Mouse (Mus musculus) megakaryocyte, embryonic 14.5 days (primary cell): Measurements from ENCODE around the gene Kcnh4. TPM values are rescaled to one million over a fixed set of nuclear protein-coding genes. Genes with fewer than 3 reads are reported as not detected.

Experiments
- H3K27me3 ChIP-seq: replicated peaks from 2 replicates; pipeline ENCODE3; 2012; ENCODE audit warnings: inconsistent platforms
- H3K36me3 ChIP-seq: replicated peaks from 2 replicates; pipeline ENCODE3; 2012; ENCODE audit warnings: low read length, inconsistent platforms, mixed read lengths
- H3K4me1 ChIP-seq: 2 replicates; pipeline ENCODE4 v1.6.1; 2012; ENCODE audit warnings: inconsistent platforms
- H3K4me3 ChIP-seq: replicated peaks from 2 replicates; pipeline ENCODE3; 2012; ENCODE audit warnings: moderate library complexity, mild to moderate bottlenecking, inconsistent platforms
- H3K9me3 ChIP-seq: 2 replicates; pipeline ENCODE4 v1.6.1; 2012; ENCODE audit warnings: inconsistent platforms
- FLI1 ChIP-seq: IDR thresholded peaks from 2 replicates; pipeline ENCODE4 v1.6.1; 2012; ENCODE audit warnings: low read length, inconsistent platforms, mixed read lengths
- GATA1 ChIP-seq: IDR thresholded peaks from 3 replicates; pipeline ENCODE4 v1.6.1; 2012; ENCODE audit warnings: mixed read lengths, low read length, inconsistent platforms, borderline replicate concordance
- polyA plus RNA-seq: library from polyadenylated mRNA; stranded (reverse); fragments of >175 nt; gene quantifications from 2 replicates; pipeline ENCODE4 v1.2.3, GENCODE M21; 2012; ENCODE audit warnings: low replicate concordance; ENCODE audit not compliant: insufficient read depth

Kcnh4 gene
- polyA plus RNA-seq, 1 experiment = not detected

DNA sequence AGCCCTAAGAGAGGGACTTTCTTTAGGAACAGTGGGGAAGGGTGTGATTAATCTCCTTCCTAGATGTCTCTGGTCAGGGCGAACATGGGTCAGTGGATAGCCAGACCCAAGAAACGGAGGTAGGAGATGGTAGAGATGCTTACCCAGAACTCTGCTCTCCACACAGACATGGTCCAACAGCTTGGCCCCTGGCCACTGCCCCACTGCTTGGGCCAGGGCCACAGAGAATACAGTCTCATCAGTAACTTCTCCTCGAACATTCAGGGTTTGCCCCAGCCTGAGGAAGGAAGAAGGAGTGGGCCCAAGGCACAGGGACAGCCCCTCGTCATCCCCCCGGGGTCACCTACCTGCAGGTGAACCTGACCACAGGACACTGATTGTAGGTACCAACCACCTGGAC, 8.1 kb upstream of the Kcnh4 start:
- peaks cover 12% of the 10 kb centered on the region for H3K36me3 ChIP-seq
- no peak for TF ChIP-seq GATA1
- TF ChIP-seq FLI1 = no peak
- H3K4me3 ChIP-seq = no peak overlapping the region
- peaks cover 34% of the 10 kb centered on the region for H3K4me1 ChIP-seq
- peaks cover 21% of the 10 kb centered on the region for H3K27me3 ChIP-seq
- H3K9me3 ChIP-seq = no peaks in the 10 kb centered on the region

- Histone ChIP-seq H3K36me3 (peaks cover 12% of the 10 kb centered on the region), H3K27me3 (peaks cover 32% of the 10 kb centered on the region), H3K9me3 (no peaks in the 10 kb centered on the region), H3K4me1 (peaks cover 36% of the 10 kb centered on the region), H3K4me3 (no peak overlapping the region)
- TF ChIP-seq GATA1 = no peak
- no peak for TF ChIP-seq FLI1
Measured at GRCm38 (mm10) chr11:100766726-100767125, 7.0 kb upstream of the Kcnh4 start.

GRCm38 (mm10) chr11:100762831-100763230, 3.1 kb upstream of the Kcnh4 start, which contains the start of gene Hcrt:
Hcrt (minus strand) TSS chr11:100762931.
- H3K9me3 ChIP-seq = no peaks in the 10 kb centered on the region
- peaks cover 7% of the 10 kb centered on the region for H3K36me3 ChIP-seq
- peak within 1 kb of the TSS; percentile 91 for H3K4me3 ChIP-seq
- H3K27me3 ChIP-seq = peaks cover 66% of the 10 kb centered on the region
- TF ChIP-seq FLI1 = no peak
- no peak for TF ChIP-seq GATA1
- H3K4me1 ChIP-seq = peaks cover 47% of the 10 kb centered on the region

DNA sequence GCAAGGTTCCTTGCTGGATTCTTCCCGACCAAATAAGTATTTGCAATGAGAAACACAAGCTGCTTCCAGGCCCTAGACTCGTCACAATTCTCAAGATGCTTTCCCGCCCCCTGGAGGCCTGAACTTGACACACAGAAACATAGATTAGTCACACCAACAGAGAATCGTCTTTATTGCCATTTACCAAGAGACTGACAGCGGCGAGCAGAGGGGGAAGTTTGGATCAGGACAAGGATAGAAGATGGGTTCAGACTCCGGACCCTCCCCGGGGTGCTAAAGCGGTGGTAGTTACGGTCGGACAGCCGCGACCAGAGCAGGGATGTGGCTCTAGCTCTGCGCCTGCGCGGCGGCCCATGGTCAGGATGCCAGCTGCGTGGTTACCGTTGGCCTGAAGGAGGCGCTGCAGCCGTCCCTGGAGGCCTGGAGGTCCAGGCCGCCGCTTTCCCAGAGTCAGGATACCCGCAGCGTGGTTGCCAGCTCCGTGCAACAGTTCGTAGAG, 1.9 kb upstream of the Kcnh4 start:
- Histone ChIP-seq H3K4me1 (peaks cover 37% of the 10 kb centered on the region), H3K27me3 (peaks cover 74% of the 10 kb centered on the region), H3K4me3 (peak overlapping the region; percentile 91), H3K9me3 (no peaks in the 10 kb centered on the region), H3K36me3 (peaks cover 3% of the 10 kb centered on the region)
- TF ChIP-seq GATA1 (no peak), FLI1 (no peak)

- TF ChIP-seq FLI1 (no peak), GATA1 (no peak)
- peaks cover 37% of the 10 kb centered on the region for H3K4me1 ChIP-seq
- H3K27me3 ChIP-seq = peaks cover 90% of the 10 kb centered on the region
Measured at GRCm38 (mm10) chr11:100758707-100759610, 783 bp downstream of the Kcnh4 start.

DNA sequence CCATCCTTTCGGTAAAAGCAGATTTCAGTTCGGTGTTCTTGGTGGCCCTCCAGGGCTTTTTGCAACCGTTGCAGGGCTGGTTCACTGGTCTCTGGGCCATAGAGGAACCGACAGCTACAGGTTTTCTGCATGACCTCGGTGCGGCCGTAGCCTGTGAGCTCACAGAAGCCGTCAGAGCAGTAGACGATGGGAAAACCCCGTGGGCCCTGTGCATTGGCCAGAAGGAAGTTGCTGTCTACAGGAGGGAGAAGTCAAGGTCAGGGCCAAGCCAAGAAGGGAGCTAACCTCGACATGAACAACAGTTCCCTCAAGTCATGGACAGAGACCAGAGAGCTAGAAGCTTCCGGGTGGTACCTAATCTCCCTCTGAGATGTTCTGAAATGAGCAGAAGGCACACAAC, 2.2 kb downstream of the Kcnh4 start:
- peaks cover 93% of the 10 kb centered on the region for H3K27me3 ChIP-seq
- no peak overlapping the region for H3K4me3 ChIP-seq
- TF ChIP-seq GATA1 (no peak), FLI1 (no peak)
- peaks cover 40% of the 10 kb centered on the region for H3K4me1 ChIP-seq
- H3K36me3 ChIP-seq = no peaks in the 10 kb centered on the region
- no peaks in the 10 kb centered on the region for H3K9me3 ChIP-seq

More at GRCm38 (mm10) chr11:100758707-100759610, 783 bp downstream of the Kcnh4 start:
- H3K4me3 ChIP-seq = peak overlapping the region; percentile 88
- H3K36me3 ChIP-seq = no peaks in the 10 kb centered on the region
- no peaks in the 10 kb centered on the region for H3K9me3 ChIP-seq

DNA sequence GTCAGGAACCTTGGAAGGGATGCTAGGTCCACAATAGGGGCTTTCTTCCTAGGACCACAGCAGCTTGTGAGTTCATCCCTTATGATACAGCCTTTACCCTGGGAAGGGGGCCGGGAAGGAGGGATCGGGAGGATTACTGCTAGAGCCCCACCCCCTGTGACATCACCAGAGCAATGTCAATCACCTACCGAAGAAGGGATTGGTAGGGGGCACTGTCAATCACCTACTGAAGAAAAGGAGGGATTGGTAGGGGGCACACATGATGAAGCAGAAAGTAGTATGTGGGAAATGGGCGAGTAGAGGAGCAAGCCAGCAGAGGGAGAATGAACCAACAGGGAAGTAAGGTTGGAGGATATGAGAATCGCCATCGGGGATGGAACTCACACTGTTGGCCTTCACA, 3.3 kb downstream of the Kcnh4 start:
- Histone ChIP-seq H3K9me3 (peaks cover 2% of the 10 kb centered on the region), H3K36me3 (no peaks in the 10 kb centered on the region), H3K4me3 (no peak overlapping the region), H3K4me1 (peaks cover 32% of the 10 kb centered on the region), H3K27me3 (peaks cover 90% of the 10 kb centered on the region)
- TF ChIP-seq GATA1 = no peak
- TF ChIP-seq FLI1 = no peak

DNA sequence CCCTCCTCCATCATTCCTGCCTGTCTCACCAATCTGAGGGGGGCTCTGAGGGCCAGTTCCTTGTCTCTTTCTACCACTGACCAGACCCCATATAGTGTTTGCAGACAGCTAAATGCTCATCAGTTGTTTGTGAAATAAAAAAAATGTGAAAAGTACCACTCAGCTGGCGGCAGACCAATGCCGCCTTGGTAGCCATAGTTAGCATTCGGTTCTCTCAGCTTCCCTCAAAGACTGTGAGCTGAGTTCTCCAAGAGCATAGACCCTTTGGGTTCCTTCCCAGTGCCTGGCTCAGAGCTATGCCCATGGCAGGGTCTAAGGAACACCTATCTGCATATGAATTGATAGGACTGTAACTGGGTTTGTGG, 5.1 kb downstream of the Kcnh4 start:
- H3K4me3 ChIP-seq = no peak overlapping the region
- H3K9me3 ChIP-seq = peaks cover 3% of the 10 kb centered on the region
- TF ChIP-seq FLI1 (no peak), GATA1 (no peak)
- peaks cover 22% of the 10 kb centered on the region for H3K4me1 ChIP-seq
- H3K36me3 ChIP-seq = no peaks in the 10 kb centered on the region
- peaks cover 82% of the 10 kb centered on the region for H3K27me3 ChIP-seq

GRCm38 (mm10) chr11:100754021-100754692, 5.6 kb downstream of the Kcnh4 start:
- Histone ChIP-seq H3K9me3 (peaks cover 3% of the 10 kb centered on the region), H3K36me3 (no peaks in the 10 kb centered on the region), H3K27me3 (peaks cover 82% of the 10 kb centered on the region), H3K4me1 (peaks cover 20% of the 10 kb centered on the region), H3K4me3 (no peak overlapping the region)
- TF ChIP-seq FLI1 (no peak), GATA1 (no peak)

GRCm38 (mm10) chr11:100752294-100752693, 7.4 kb downstream of the Kcnh4 start:
- Histone ChIP-seq H3K4me1 (peaks cover 21% of the 10 kb centered on the region), H3K27me3 (peaks cover 80% of the 10 kb centered on the region), H3K36me3 (no peaks in the 10 kb centered on the region), H3K9me3 (peaks cover 3% of the 10 kb centered on the region), H3K4me3 (no peak overlapping the region)
- TF ChIP-seq GATA1 (no peak), FLI1 (no peak)
